Mouse (Mus musculus) forebrain, postnatal 0 days (tissue): ENCODE measurements at regions not wholly inside any gene's neighbourhood (a gene's known extent, or its start where the extent isn't known, plus 50 kb on each side); places are given as distances from the start of the nearest gene placed in this dataset.

Experiments
- ATAC-seq: fragments of 200-750 bp; cut with Nextera tagmentation; 2 replicates; pipeline ENCODE4 v1.8.0; 2017; ENCODE audit warnings: mild to moderate bottlenecking, moderate library complexity
- DNase-seq: peaks from one replicate; pipeline ENCODE4 v3.0.0-alpha.2; 2015
- H3K27ac ChIP-seq: fragments of 300-500 bp; sonication (generic); 2 replicates; pipeline ENCODE4 v1.5.1; 2014; ENCODE audit warnings: low read depth, mild to moderate bottlenecking, antibody characterized with exemption, low read length, moderate library complexity, mixed read lengths
- H3K27me3 ChIP-seq: fragments of 300-500 bp; sonication (generic); 2 replicates; pipeline ENCODE4 v1.6.1; 2014; ENCODE audit warnings: mild to moderate bottlenecking, low read length, mixed read lengths; ENCODE audit not compliant: insufficient read depth
- H3K36me3 ChIP-seq: fragments of 300-500 bp; sonication (generic); 2 replicates; pipeline ENCODE4 v1.6.1; 2014; ENCODE audit warnings: mild to moderate bottlenecking, moderate library complexity; ENCODE audit not compliant: insufficient read depth
- H3K4me1 ChIP-seq: fragments of 300-500 bp; sonication (generic); 2 replicates; pipeline ENCODE4 v1.6.1; 2014; ENCODE audit warnings: antibody characterized with exemption; ENCODE audit not compliant: insufficient read depth
- H3K4me2 ChIP-seq: fragments of 300-500 bp; sonication (generic); 2 replicates; pipeline ENCODE4 v1.6.1; 2014; ENCODE audit warnings: low read depth, mild to moderate bottlenecking, moderate library complexity
- H3K4me3 ChIP-seq: fragments of 300-500 bp; sonication (generic); 2 replicates; pipeline ENCODE4 v1.5.1; 2014; ENCODE audit warnings: low read depth, low read length, mixed read lengths
- H3K9ac ChIP-seq: fragments of 300-500 bp; sonication (generic); 2 replicates; pipeline ENCODE4 v1.6.1; 2014; ENCODE audit warnings: mild to moderate bottlenecking
- H3K9me3 ChIP-seq: fragments of 300-500 bp; sonication (generic); 2 replicates; pipeline ENCODE4 v1.6.1; 2016; ENCODE audit warnings: low read length
- CTCF ChIP-seq: sonication (generic); IDR thresholded peaks from 2 replicates; pipeline ENCODE4 v1.5.1; 2016; ENCODE audit warnings: antibody characterized with exemption, control low read depth, low read depth
- WGBS: fragments of 180-500 bp; shearing (Covaris S2); extraction: QIAGEN DNeasy Blood & Tissue Kit; methylation state at CpG from one replicate; pipeline ENCODE4 v1.1.7; 2014; 5-methylcytosine and 5-hydroxymethylcytosine counted together

GRCm38 (mm10) chr7:53608756-53609155, 1226.5 kb upstream of the Luzp2 start:
- Histone ChIP-seq H3K4me3 (no peak overlapping the region), H3K27ac (no peak overlapping the region), H3K36me3 (no peaks in the 10 kb centered on the region), H3K9me3 (no peaks in the 10 kb centered on the region), H3K9ac (no peak overlapping the region), H3K27me3 (no peaks in the 10 kb centered on the region), H3K4me2 (no peak overlapping the region), H3K4me1 (no peaks in the 10 kb centered on the region)
- peak; percentile 37 for DNase-seq
- 52% methylated on average over 3 of the region's 3 CpGs for WGBS
- ATAC-seq = no peak
- TF ChIP-seq CTCF = no peak
